Mouse (Mus musculus): Measurements from ENCODE around the gene Hs2st1.

The Hs2st1 gene

GRCm38 (mm10) chr3:144400374-144400773, 169.6 kb downstream of the Hs2st1 start:
- Histone ChIP-seq H3K36me3 (ENCODE audit: control insufficient read depth, insufficient read depth, low read length, poor library complexity, severe bottlenecking) (no peaks in the 10 kb centered on the region), H3K27me3 (ENCODE audit: control insufficient read depth, insufficient read depth, low read length, poor library complexity, severe bottlenecking) (no peaks in the 10 kb centered on the region)
- no peak for DNase-seq (ENCODE audit: low read depth, low spot score)

GRCm38 (mm10) chr3:144399358-144400096, 170.5 kb downstream of the Hs2st1 start:
- no peaks in the 10 kb centered on the region for H3K36me3 ChIP-seq (ENCODE audit: control insufficient read depth, insufficient read depth, low read length, poor library complexity, severe bottlenecking)
- DNase-seq (ENCODE audit: low read depth, low spot score), result peak; percentile 71
- H3K27me3 ChIP-seq (ENCODE audit: control insufficient read depth, insufficient read depth, low read length, poor library complexity, severe bottlenecking), result no peaks in the 10 kb centered on the region

GRCm38 (mm10) chr3:144398166-144398565, 171.8 kb downstream of the Hs2st1 start:
- H3K27me3 ChIP-seq (ENCODE audit: control insufficient read depth, insufficient read depth, low read length, poor library complexity, severe bottlenecking), result no peaks in the 10 kb centered on the region
- H3K36me3 ChIP-seq (ENCODE audit: control insufficient read depth, insufficient read depth, low read length, poor library complexity, severe bottlenecking), result no peaks in the 10 kb centered on the region
- DNase-seq (ENCODE audit: low read depth, low spot score), result no peak

- Histone ChIP-seq H3K27me3 (ENCODE audit: control insufficient read depth, insufficient read depth, low read length, poor library complexity, severe bottlenecking) (no peaks in the 10 kb centered on the region), H3K36me3 (ENCODE audit: control insufficient read depth, insufficient read depth, low read length, poor library complexity, severe bottlenecking) (no peaks in the 10 kb centered on the region)
- DNase-seq (ENCODE audit: low read depth, low spot score), result no peak
These were observed 173.5 kb downstream of the Hs2st1 start for GRCm38 (mm10) chr3:144396478-144396877.

- Histone ChIP-seq H3K27me3 (ENCODE audit: control insufficient read depth, insufficient read depth, low read length, poor library complexity, severe bottlenecking) (no peaks in the 10 kb centered on the region), H3K36me3 (ENCODE audit: control insufficient read depth, insufficient read depth, low read length, poor library complexity, severe bottlenecking) (no peaks in the 10 kb centered on the region)
- no peak for DNase-seq (ENCODE audit: low read depth, low spot score)
These were observed 175.5 kb downstream of the Hs2st1 start for GRCm38 (mm10) chr3:144394454-144394943.

GRCm38 (mm10) chr3:144386446-144386845, 183.5 kb downstream of the Hs2st1 start:
- no peak for DNase-seq (ENCODE audit: low read depth, low spot score)
- Histone ChIP-seq H3K27me3 (ENCODE audit: control insufficient read depth, insufficient read depth, low read length, poor library complexity, severe bottlenecking) (no peaks in the 10 kb centered on the region), H3K36me3 (ENCODE audit: control insufficient read depth, insufficient read depth, low read length, poor library complexity, severe bottlenecking) (no peaks in the 10 kb centered on the region)

GRCm38 (mm10) chr3:144384648-144385047, 185.3 kb downstream of the Hs2st1 start:
- no peak for DNase-seq (ENCODE audit: low read depth, low spot score)
- H3K27me3 ChIP-seq (ENCODE audit: control insufficient read depth, insufficient read depth, low read length, poor library complexity, severe bottlenecking), result no peaks in the 10 kb centered on the region

GRCm38 (mm10) chr3:144381431-144381980, 188.5 kb downstream of the Hs2st1 start:
- no peak for DNase-seq (ENCODE audit: low read depth, low spot score)
- no peaks in the 10 kb centered on the region for H3K27me3 ChIP-seq (ENCODE audit: control insufficient read depth, insufficient read depth, low read length, poor library complexity, severe bottlenecking)
- H3K36me3 ChIP-seq (ENCODE audit: control insufficient read depth, insufficient read depth, low read length, poor library complexity, severe bottlenecking), result no peaks in the 10 kb centered on the region

More at GRCm38 (mm10) chr3:144384648-144385047, 185.3 kb downstream of the Hs2st1 start:
- no peaks in the 10 kb centered on the region for H3K36me3 ChIP-seq (ENCODE audit: control insufficient read depth, insufficient read depth, low read length, poor library complexity, severe bottlenecking)

GRCm38 (mm10) chr3:144380921-144381320, 189.1 kb downstream of the Hs2st1 start:
- H3K36me3 ChIP-seq (ENCODE audit: control insufficient read depth, insufficient read depth, low read length, poor library complexity, severe bottlenecking), result no peaks in the 10 kb centered on the region
- no peaks in the 10 kb centered on the region for H3K27me3 ChIP-seq (ENCODE audit: control insufficient read depth, insufficient read depth, low read length, poor library complexity, severe bottlenecking)
- DNase-seq (ENCODE audit: low read depth, low spot score), result peak; percentile 61

- no peaks in the 10 kb centered on the region for H3K27me3 ChIP-seq (ENCODE audit: control insufficient read depth, insufficient read depth, low read length, poor library complexity, severe bottlenecking)
- H3K36me3 ChIP-seq (ENCODE audit: control insufficient read depth, insufficient read depth, low read length, poor library complexity, severe bottlenecking), result no peaks in the 10 kb centered on the region
- DNase-seq (ENCODE audit: low read depth, low spot score), result no peak
These were observed 190.2 kb downstream of the Hs2st1 start for GRCm38 (mm10) chr3:144379801-144380200.

Measured in splenic B cell, adult 2 months (primary cell).